Mouse (Mus musculus): Measurements from ENCODE around the gene Pkm. TPM values are rescaled to one million over a fixed set of nuclear protein-coding genes. Genes with fewer than 3 reads are reported as not detected.

The Pkm gene
- total and polyA plus RNA-seq, 3 experiments, result 71.6 to 2,746 (median 710) TPM

DNA sequence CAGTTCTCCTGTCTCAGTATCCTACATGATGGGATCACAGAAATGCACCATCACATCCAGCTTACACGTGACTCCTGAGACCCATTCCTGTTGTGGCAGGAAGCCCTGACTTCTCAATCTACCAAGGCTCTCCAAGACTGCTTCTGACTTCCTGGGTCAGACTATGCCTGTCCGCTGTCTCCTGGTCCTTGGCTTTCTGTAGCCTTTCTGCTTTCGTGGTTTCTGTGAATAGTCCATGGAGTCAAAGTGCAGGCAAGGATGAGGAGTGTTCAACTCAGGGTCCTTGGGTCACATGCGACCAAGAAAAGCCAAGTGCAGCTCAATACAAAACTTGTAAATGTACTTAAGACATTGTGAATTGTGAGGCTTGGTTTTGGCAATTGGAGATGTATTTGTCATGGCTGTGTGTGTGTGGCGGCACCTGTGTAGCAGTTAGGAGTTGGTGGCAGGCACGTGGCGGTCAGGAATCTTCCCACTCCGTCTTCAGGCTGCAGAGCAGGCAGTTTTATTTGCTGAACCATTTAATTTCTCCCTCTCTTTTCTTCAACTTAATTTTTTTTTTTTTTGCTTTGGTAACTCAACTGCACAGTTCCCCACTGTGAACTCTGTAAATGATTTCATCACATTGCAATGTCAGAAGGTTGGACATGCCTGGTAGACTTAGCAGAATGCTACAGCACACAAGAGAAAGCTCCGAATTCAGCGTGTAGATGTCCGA lies 71.6 kb downstream of the Pkm start:
- Histone ChIP-seq H3K9ac (ENCODE audit: control insufficient read depth, low read depth, low read length, poor library complexity, severe bottlenecking) (no peak overlapping the region), H3K27ac (ENCODE audit: control insufficient read depth, low read depth, low read length) (no peak overlapping the region), H3K79me2 (ENCODE audit: control insufficient read depth, insufficient read depth, low read length, poor library complexity) (no peaks in the 10 kb centered on the region), H3K4me3 (ENCODE audit: control insufficient read depth in 1 of 2, insufficient read depth in 1 of 2, low read depth in 2 of 2, low read length in 2 of 2) (no peak overlapping the region), H3K27me3 (ENCODE audit: control insufficient read depth in 1 of 2, insufficient read depth in 2 of 2, low read length in 2 of 2) (no peaks in the 10 kb centered on the region), H3K4me1 (ENCODE audit: control insufficient read depth in 1 of 2, insufficient read depth in 2 of 2, low read length in 2 of 2) (peaks cover 0 to 6% of the 10 kb centered on the region in 2 experiments; a peak in 2 of 4 replicates), H3K9me3 (replicated peaks; ENCODE audit: insufficient read depth, low read length) (no peaks in the 10 kb centered on the region), H3K36me3 (ENCODE audit: control insufficient read depth in 1 of 2, insufficient read depth in 2 of 2, low read length in 2 of 2) (peaks cover 0 to 3% of the 10 kb centered on the region in 2 experiments; a peak in 1 of 4 replicates)
- no peak for TF ChIP-seq TBP (IDR thresholded peaks at IDR 0.05; ENCODE audit: low read depth, low read length)
- no peak for TF ChIP-seq HCFC1 (IDR thresholded peaks at IDR 0.05; ENCODE audit: low read depth, low read length)
- TF ChIP-seq ZMIZ1 (IDR thresholded peaks at IDR 0.05; ENCODE audit: low read depth, low read length), result no peak
- TF ChIP-seq MXI1 (IDR thresholded peaks at IDR 0.05; ENCODE audit: low read depth, low read length), result no peak
- no peak for TF ChIP-seq MAZ (IDR thresholded peaks at IDR 0.05; ENCODE audit: low read depth, low read length)
- TF ChIP-seq USF1 (IDR thresholded peaks at IDR 0.05; ENCODE audit: low read depth, low read length), result no peak
- no peak for TF ChIP-seq CHD2 (IDR thresholded peaks at IDR 0.05; ENCODE audit: low read length)
- TF ChIP-seq ZKSCAN1 (IDR thresholded peaks at IDR 0.05; ENCODE audit: low read depth, low read length), result no peak
- TF ChIP-seq ZC3H11A (IDR thresholded peaks at IDR 0.05; ENCODE audit: low read depth, low read length), result no peak
- no peak for TF ChIP-seq MYC (IDR thresholded peaks at IDR 0.05; ENCODE audit: low read depth, low read length)
- TF ChIP-seq POLR2AphosphoS2 (IDR thresholded peaks at IDR 0.05; ENCODE audit: low read length), result no peak
- no peak for TF ChIP-seq CHD1 (IDR thresholded peaks at IDR 0.05; ENCODE audit: low read depth, low read length)
- no peak for TF ChIP-seq NELFE (IDR thresholded peaks at IDR 0.05; ENCODE audit: low read depth, low read length)
- no peak for TF ChIP-seq ELF1 (IDR thresholded peaks at IDR 0.05; ENCODE audit: low read depth, low read length)
- TF ChIP-seq MAX (IDR thresholded peaks at IDR 0.05; ENCODE audit: low read length), result no peak
- DNase-seq (ENCODE audit: low read depth, low spot score), result no peak

Other genes with a start within 250 kb of the Pkm start
- gene Arih1, start 169.8 kb upstream of the Pkm start, total RNA-seq (2012; rRNA removed), result 46.5 and 47.6 TPM in 2 replicates
- gene Arih1, start 169.8 kb upstream of the Pkm start, polyA plus RNA-seq (2012; ENCODE audit: insufficient read depth in 1 of 2, insufficient read length in 2 of 2, low read depth in 1 of 2, low replicate concordance in 2 of 2, missing spikeins in 1 of 2), result 10 to 100 TPM; 48.4 to 60.4 TPM
- 38.0 and 44.3 TPM in 2 replicates for gene Hexa, start 116.8 kb upstream of the Pkm start, total RNA-seq (2012; rRNA removed)
- 10 to 100 TPM in 1 of 2 experiments, not detected in 1; 54.0 TPM for gene Hexa, start 116.8 kb upstream of the Pkm start, polyA plus RNA-seq (2012; ENCODE audit: insufficient read depth in 1 of 2, insufficient read length in 2 of 2, low read depth in 1 of 2, low replicate concordance in 2 of 2, missing spikeins in 1 of 2)
- gene Tmem202, start 116.5 kb upstream of the Pkm start, total RNA-seq (2012; rRNA removed), result 0.23 and 0.50 TPM in 2 replicates
- gene Tmem202, start 116.5 kb upstream of the Pkm start, polyA plus RNA-seq (2012; ENCODE audit: insufficient read depth in 1 of 2, insufficient read length in 2 of 2, low read depth in 1 of 2, low replicate concordance in 2 of 2, missing spikeins in 1 of 2), result not detected
- not detected in 2 replicates for gene Celf6, start 78.5 kb upstream of the Pkm start, total RNA-seq (2012; rRNA removed)
- gene Celf6, start 78.5 kb upstream of the Pkm start, polyA plus RNA-seq (2012; ENCODE audit: insufficient read depth in 1 of 2, insufficient read length in 2 of 2, low read depth in 1 of 2, low replicate concordance in 2 of 2, missing spikeins in 1 of 2), result under 1 TPM in 1 of 2 experiments, not detected in 1; 0.13 TPM
- 5.9 and 6.4 TPM in 2 replicates for gene Parp6, start 39.1 kb upstream of the Pkm start, total RNA-seq (2012; rRNA removed)
- gene Parp6, start 39.1 kb upstream of the Pkm start, polyA plus RNA-seq (2012; ENCODE audit: insufficient read depth in 1 of 2, insufficient read length in 2 of 2, low read depth in 1 of 2, low replicate concordance in 2 of 2, missing spikeins in 1 of 2), result 10 to 100 TPM in 1 of 2 experiments, not detected in 1; 13.8 TPM
- gene Gramd2, start 23.8 kb downstream of the Pkm start, total RNA-seq (2012; rRNA removed), result not detected in 2 replicates
- gene Gramd2, start 23.8 kb downstream of the Pkm start, polyA plus RNA-seq (2012; ENCODE audit: insufficient read depth in 1 of 2, insufficient read length in 2 of 2, low read depth in 1 of 2, low replicate concordance in 2 of 2, missing spikeins in 1 of 2), result under 1 TPM in 1 of 2 experiments, not detected in 1; 0.04 TPM
- 2.7 TPM in 2 replicates for gene Senp8, start 94.3 kb downstream of the Pkm start, total RNA-seq (2012; rRNA removed)
- 1 to 10 TPM in 1 of 2 experiments, not detected in 1; 5.5 TPM for gene Senp8, start 94.3 kb downstream of the Pkm start, polyA plus RNA-seq (2012; ENCODE audit: insufficient read depth in 1 of 2, insufficient read length in 2 of 2, low read depth in 1 of 2, low replicate concordance in 2 of 2, missing spikeins in 1 of 2)
- gene Myo9a, start 94.5 kb downstream of the Pkm start, total RNA-seq (2012; rRNA removed), result 3.3 and 3.8 TPM in 2 replicates
- 100 to 1,000 TPM in 1 of 2 experiments, 1 to 10 TPM in 1; 4.5 to 131 TPM for gene Myo9a, start 94.5 kb downstream of the Pkm start, polyA plus RNA-seq (2012; ENCODE audit: insufficient read depth in 1 of 2, insufficient read length in 2 of 2, low read depth in 1 of 2, low replicate concordance in 2 of 2, missing spikeins in 1 of 2)

Measured in MEL (cell line).